Mouse (Mus musculus): ENCODE results near the gene Hmgb1. TPM values are rescaled to one million over a fixed set of nuclear protein-coding genes. Genes with fewer than 3 reads are reported as not detected.

The Hmgb1 gene
- polyA plus RNA-seq, 1 experiment from 2014 or later = 712 TPM

GRCm38 (mm10) chr5:149028394-149028793 is 155.9 kb downstream of the Hmgb1 start:
- TF ChIP-seq CTCF (IDR thresholded peaks at IDR 0.05; ENCODE audit: low read depth) (no peak), EP300 (optimal IDR thresholded peaks at IDR 0.05) (no peak)

GRCm38 (mm10) chr5:149027389-149027788 is 156.9 kb downstream of the Hmgb1 start:
- Histone ChIP-seq H3K9me3 (ENCODE audit: control insufficient read depth, low read length) (no peaks in the 10 kb centered on the region), H3K4me1 (replicated peaks; ENCODE audit: control insufficient read depth, insufficient read depth) (no peaks in the 10 kb centered on the region; the same call in 1 of the 2 replicates), H3K27me3 (ENCODE audit: control insufficient read depth, insufficient read depth, low read length) (no peaks in the 10 kb centered on the region), H3K9ac (ENCODE audit: low read length) (no peak overlapping the region), H3K4me3 (ENCODE audit: low read depth, low read length) (no peak overlapping the region), H3K27ac (replicated peaks) (no peak overlapping the region), H3K36me3 (ENCODE audit: control insufficient read depth, insufficient read depth, low read length) (no peaks in the 10 kb centered on the region), H3K4me2 (replicated peaks; ENCODE audit: low read depth) (no peak overlapping the region)
- 73% methylated on average over 8 of the region's 8 CpGs for whole genome bisulfite sequencing
- DNase-seq (ENCODE audit: low spot score) = no peak
- TF ChIP-seq CTCF (IDR thresholded peaks at IDR 0.05; ENCODE audit: low read depth) (peak; percentile 43), EP300 (optimal IDR thresholded peaks at IDR 0.05) (no peak)
- no peak for ATAC-seq (ENCODE audit: low FRiP score, low TSS enrichment)

More at GRCm38 (mm10) chr5:149028394-149028793, 155.9 kb downstream of the Hmgb1 start:
- 49% methylated on average over 5 of the region's 5 CpGs for WGBS
- DNase-seq (ENCODE audit: low spot score) = no peak
- H3K36me3 ChIP-seq (ENCODE audit: control insufficient read depth, insufficient read depth, low read length) = no peaks in the 10 kb centered on the region
- H3K9ac ChIP-seq (ENCODE audit: low read length) = no peak overlapping the region
- no peak overlapping the region for H3K4me2 ChIP-seq (replicated peaks; ENCODE audit: low read depth)
- no peak for ATAC-seq (ENCODE audit: low FRiP score, low TSS enrichment)
- no peaks in the 10 kb centered on the region for H3K27me3 ChIP-seq (ENCODE audit: control insufficient read depth, insufficient read depth, low read length)
- H3K4me3 ChIP-seq (ENCODE audit: low read depth, low read length) = no peak overlapping the region
- H3K9me3 ChIP-seq (ENCODE audit: control insufficient read depth, low read length) = no peaks in the 10 kb centered on the region
- H3K27ac ChIP-seq (replicated peaks) = no peak overlapping the region
- no peaks in the 10 kb centered on the region; the same call in 1 of the 2 replicates for H3K4me1 ChIP-seq (replicated peaks; ENCODE audit: control insufficient read depth, insufficient read depth)

GRCm38 (mm10) chr5:149021120-149021519 is 163.2 kb downstream of the Hmgb1 start:
- Histone ChIP-seq H3K27ac (replicated peaks) (no peak overlapping the region), H3K9ac (ENCODE audit: low read length) (no peak overlapping the region), H3K4me3 (ENCODE audit: low read depth, low read length) (no peak overlapping the region), H3K4me1 (replicated peaks; ENCODE audit: control insufficient read depth, insufficient read depth) (0 out of 2 replicates have a peak, but pooled peaks cover 3% of the 10 kb centered on the region), H3K27me3 (ENCODE audit: control insufficient read depth, insufficient read depth, low read length) (no peaks in the 10 kb centered on the region), H3K36me3 (ENCODE audit: control insufficient read depth, insufficient read depth, low read length) (no peaks in the 10 kb centered on the region), H3K4me2 (replicated peaks; ENCODE audit: low read depth) (no peak overlapping the region), H3K9me3 (ENCODE audit: control insufficient read depth, low read length) (no peaks in the 10 kb centered on the region)
- DNase-seq (ENCODE audit: low spot score) (no peak), ATAC-seq (ENCODE audit: low FRiP score, low TSS enrichment) (no peak)
- no peak for TF ChIP-seq CTCF (IDR thresholded peaks at IDR 0.05; ENCODE audit: low read depth)
- no peak for TF ChIP-seq EP300 (optimal IDR thresholded peaks at IDR 0.05)
- 44% methylated on average over 7 of the region's 7 CpGs for WGBS

- Histone ChIP-seq H3K36me3 (ENCODE audit: control insufficient read depth, insufficient read depth, low read length) (no peaks in the 10 kb centered on the region), H3K9me3 (ENCODE audit: control insufficient read depth, low read length) (no peaks in the 10 kb centered on the region), H3K4me2 (replicated peaks; ENCODE audit: low read depth) (no peak overlapping the region; the same call in 1 of the 2 replicates), H3K9ac (ENCODE audit: low read length) (no peak overlapping the region), H3K27ac (replicated peaks) (no peak overlapping the region), H3K27me3 (ENCODE audit: control insufficient read depth, insufficient read depth, low read length) (no peaks in the 10 kb centered on the region), H3K4me3 (ENCODE audit: low read depth, low read length) (no peak overlapping the region), H3K4me1 (replicated peaks; ENCODE audit: control insufficient read depth, insufficient read depth) (0 out of 2 replicates have a peak, but pooled peaks cover 3% of the 10 kb centered on the region)
- WGBS = 59% methylated on average over 16 of the region's 16 CpGs
- ATAC-seq (ENCODE audit: low FRiP score, low TSS enrichment) = no peak
- DNase-seq (ENCODE audit: low spot score) = no peak
- TF ChIP-seq CTCF (IDR thresholded peaks at IDR 0.05; ENCODE audit: low read depth) (no peak), EP300 (optimal IDR thresholded peaks at IDR 0.05) (no peak)
Observed at GRCm38 (mm10) chr5:149020681-149021062, 163.6 kb downstream of the Hmgb1 start.

- no peaks in the 10 kb centered on the region for H3K27me3 ChIP-seq (ENCODE audit: control insufficient read depth, insufficient read depth, low read length)
- no peak overlapping the region for H3K9ac ChIP-seq (ENCODE audit: low read length)
- 0 out of 2 replicates have a peak, but pooled peaks cover 3% of the 10 kb centered on the region for H3K4me1 ChIP-seq (replicated peaks; ENCODE audit: control insufficient read depth, insufficient read depth)
- WGBS = 34% methylated on average over 18 of the region's 18 CpGs
- TF ChIP-seq CTCF (IDR thresholded peaks at IDR 0.05; ENCODE audit: low read depth) (no peak), EP300 (optimal IDR thresholded peaks at IDR 0.05) (no peak)
- DNase-seq (ENCODE audit: low spot score) (no peak), ATAC-seq (ENCODE audit: low FRiP score, low TSS enrichment) (no peak)
- H3K4me2 ChIP-seq (replicated peaks; ENCODE audit: low read depth) = no peak overlapping the region; the same call in 1 of the 2 replicates
- no peaks in the 10 kb centered on the region for H3K36me3 ChIP-seq (ENCODE audit: control insufficient read depth, insufficient read depth, low read length)
- H3K4me3 ChIP-seq (ENCODE audit: low read depth, low read length) = no peak overlapping the region
- no peak overlapping the region for H3K27ac ChIP-seq (replicated peaks)
- no peaks in the 10 kb centered on the region for H3K9me3 ChIP-seq (ENCODE audit: control insufficient read depth, low read length)
Observed at GRCm38 (mm10) chr5:149020059-149020680, 164.1 kb downstream of the Hmgb1 start.

- Histone ChIP-seq H3K27me3 (ENCODE audit: control insufficient read depth, insufficient read depth, low read length) (no peaks in the 10 kb centered on the region), H3K4me1 (replicated peaks; ENCODE audit: control insufficient read depth, insufficient read depth) (0 out of 2 replicates have a peak, but pooled peaks cover 3% of the 10 kb centered on the region), H3K9me3 (ENCODE audit: control insufficient read depth, low read length) (no peaks in the 10 kb centered on the region), H3K4me2 (replicated peaks; ENCODE audit: low read depth) (no peak overlapping the region), H3K4me3 (ENCODE audit: low read depth, low read length) (no peak overlapping the region), H3K36me3 (ENCODE audit: control insufficient read depth, insufficient read depth, low read length) (no peaks in the 10 kb centered on the region), H3K27ac (replicated peaks) (no peak overlapping the region), H3K9ac (ENCODE audit: low read length) (no peak overlapping the region)
- WGBS = 54% methylated on average over 3 of the region's 3 CpGs
- ATAC-seq (ENCODE audit: low FRiP score, low TSS enrichment) (0 out of 2 replicates have a peak, but pooled peaks have one; percentile 16), DNase-seq (ENCODE audit: low spot score) (no peak)
- TF ChIP-seq CTCF (IDR thresholded peaks at IDR 0.05; ENCODE audit: low read depth) = no peak
- no peak for TF ChIP-seq EP300 (optimal IDR thresholded peaks at IDR 0.05)
Observed at GRCm38 (mm10) chr5:149017666-149018415, 166.4 kb downstream of the Hmgb1 start.
